Mouse (Mus musculus): ENCODE results near the gene Rptor. TPM values are rescaled to one million over a fixed set of nuclear protein-coding genes. Genes with fewer than 3 reads are reported as not detected.

Gene Rptor
- total and polyA plus RNA-seq, 2 experiments, result 11.2 to 18.4 TPM

DNA sequence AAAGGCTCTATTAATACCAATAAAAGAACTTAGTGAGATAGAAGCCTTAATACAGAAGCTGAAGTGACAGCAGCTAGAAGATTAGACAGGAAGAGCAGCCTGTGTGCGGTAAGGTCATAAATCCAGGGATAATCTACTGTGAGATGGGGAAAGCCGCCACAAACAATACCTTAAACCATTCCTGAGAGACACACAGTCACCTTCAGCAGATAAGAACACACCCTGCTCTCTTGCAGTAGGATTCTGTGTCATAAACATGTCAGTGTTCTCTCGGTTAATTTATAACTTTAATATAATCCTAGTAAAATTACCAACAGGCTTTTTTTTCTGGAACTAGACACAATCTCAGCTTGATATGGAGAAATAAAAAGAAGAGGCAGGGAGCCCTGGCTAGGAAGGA is 233.6 kb downstream of the Rptor start:
- no peak for DNase-seq (ENCODE audit: extremely low read depth, low read depth, low spot score)

GRCm38 (mm10) chr11:119837786-119838185 is 235.1 kb downstream of the Rptor start:
- no peak overlapping the region for H3K27ac ChIP-seq (replicated peaks; ENCODE audit: insufficient read depth, low read depth, low read length)
- DNase-seq (ENCODE audit: extremely low read depth, low read depth, low spot score), result no peak
- H3K36me3 ChIP-seq (ENCODE audit: control insufficient read depth, insufficient read depth, low read length), result no peaks in the 10 kb centered on the region
- H3K4me1 ChIP-seq (ENCODE audit: control insufficient read depth, insufficient read depth, low read length), result peaks cover 9% of the 10 kb centered on the region; the same call in 1 of the 2 replicates
- TF ChIP-seq CTCF (IDR thresholded peaks at IDR 0.05; ENCODE audit: low read depth, low read length), result no peak
- TF ChIP-seq POLR2A (IDR thresholded peaks at IDR 0.05; ENCODE audit: extremely low read depth, insufficient read depth, low read length), result no peak
- no peak overlapping the region for H3K9ac ChIP-seq (ENCODE audit: low read depth, low read length)
- no peak overlapping the region for H3K4me3 ChIP-seq (ENCODE audit: insufficient read depth, low read depth, low read length)
- no peaks in the 10 kb centered on the region for H3K27me3 ChIP-seq (ENCODE audit: control insufficient read depth, insufficient read depth, low read length)
- WGBS, result 48% methylated on average over 1 of the region's 1 CpGs
- H3K79me2 ChIP-seq (ENCODE audit: control insufficient read depth, insufficient read depth, low read length), result no peaks in the 10 kb centered on the region

More for the DNA sequence above, 233.6 kb downstream of the Rptor start:
- no peak overlapping the region for H3K27ac ChIP-seq (replicated peaks; ENCODE audit: insufficient read depth, low read depth, low read length)
- no peaks in the 10 kb centered on the region for H3K27me3 ChIP-seq (ENCODE audit: control insufficient read depth, insufficient read depth, low read length)
- no peak for TF ChIP-seq CTCF (IDR thresholded peaks at IDR 0.05; ENCODE audit: low read depth, low read length)
- no peak for TF ChIP-seq POLR2A (IDR thresholded peaks at IDR 0.05; ENCODE audit: extremely low read depth, insufficient read depth, low read length)
- H3K79me2 ChIP-seq (ENCODE audit: control insufficient read depth, insufficient read depth, low read length), result no peaks in the 10 kb centered on the region
- H3K36me3 ChIP-seq (ENCODE audit: control insufficient read depth, insufficient read depth, low read length), result peaks cover under 1% of the 10 kb centered on the region; the same call in 1 of the 2 replicates
- no peak overlapping the region for H3K4me3 ChIP-seq (ENCODE audit: insufficient read depth, low read depth, low read length)
- WGBS, result 89% methylated on average over 3 of the region's 3 CpGs
- H3K4me1 ChIP-seq (ENCODE audit: control insufficient read depth, insufficient read depth, low read length), result peaks cover 10% of the 10 kb centered on the region; the same call in 1 of the 2 replicates
- H3K9ac ChIP-seq (ENCODE audit: low read depth, low read length), result no peak overlapping the region

- TF ChIP-seq CTCF (IDR thresholded peaks at IDR 0.05; ENCODE audit: low read depth, low read length), result no peak
- no peak for TF ChIP-seq POLR2A (IDR thresholded peaks at IDR 0.05; ENCODE audit: extremely low read depth, insufficient read depth, low read length)
- Histone ChIP-seq H3K9ac (ENCODE audit: low read depth, low read length) (no peak overlapping the region), H3K36me3 (ENCODE audit: control insufficient read depth, insufficient read depth, low read length) (peaks cover 2% of the 10 kb centered on the region; the same call in 1 of the 2 replicates), H3K27me3 (ENCODE audit: control insufficient read depth, insufficient read depth, low read length) (no peaks in the 10 kb centered on the region), H3K4me1 (ENCODE audit: control insufficient read depth, insufficient read depth, low read length) (0 out of 2 replicates have a peak, but pooled peaks cover under 1% of the 10 kb centered on the region), H3K4me3 (ENCODE audit: insufficient read depth, low read depth, low read length) (no peak overlapping the region), H3K79me2 (ENCODE audit: control insufficient read depth, insufficient read depth, low read length) (no peaks in the 10 kb centered on the region), H3K27ac (replicated peaks; ENCODE audit: insufficient read depth, low read depth, low read length) (no peak overlapping the region)
- WGBS, result 93% methylated on average over 10 of the region's 10 CpGs
- no peak for DNase-seq (ENCODE audit: extremely low read depth, low read depth, low spot score)
Measured at GRCm38 (mm10) chr11:119839411-119840342, 237.0 kb downstream of the Rptor start.

- TF ChIP-seq POLR2A (IDR thresholded peaks at IDR 0.05; ENCODE audit: extremely low read depth, insufficient read depth, low read length), result no peak
- no peak for TF ChIP-seq CTCF (IDR thresholded peaks at IDR 0.05; ENCODE audit: low read depth, low read length)
- H3K79me2 ChIP-seq (ENCODE audit: control insufficient read depth, insufficient read depth, low read length), result no peaks in the 10 kb centered on the region
- no peak overlapping the region for H3K9ac ChIP-seq (ENCODE audit: low read depth, low read length)
- H3K36me3 ChIP-seq (ENCODE audit: control insufficient read depth, insufficient read depth, low read length), result peaks cover 3% of the 10 kb centered on the region
- no peak for DNase-seq (ENCODE audit: extremely low read depth, low read depth, low spot score)
- 92% methylated on average over 6 of the region's 6 CpGs for WGBS
- H3K27me3 ChIP-seq (ENCODE audit: control insufficient read depth, insufficient read depth, low read length), result no peaks in the 10 kb centered on the region
- H3K27ac ChIP-seq (replicated peaks; ENCODE audit: insufficient read depth, low read depth, low read length), result no peak overlapping the region
- H3K4me1 ChIP-seq (ENCODE audit: control insufficient read depth, insufficient read depth, low read length), result no peaks in the 10 kb centered on the region
- no peak overlapping the region for H3K4me3 ChIP-seq (ENCODE audit: insufficient read depth, low read depth, low read length)
Measured at GRCm38 (mm10) chr11:119846608-119847007, 243.9 kb downstream of the Rptor start.

DNA sequence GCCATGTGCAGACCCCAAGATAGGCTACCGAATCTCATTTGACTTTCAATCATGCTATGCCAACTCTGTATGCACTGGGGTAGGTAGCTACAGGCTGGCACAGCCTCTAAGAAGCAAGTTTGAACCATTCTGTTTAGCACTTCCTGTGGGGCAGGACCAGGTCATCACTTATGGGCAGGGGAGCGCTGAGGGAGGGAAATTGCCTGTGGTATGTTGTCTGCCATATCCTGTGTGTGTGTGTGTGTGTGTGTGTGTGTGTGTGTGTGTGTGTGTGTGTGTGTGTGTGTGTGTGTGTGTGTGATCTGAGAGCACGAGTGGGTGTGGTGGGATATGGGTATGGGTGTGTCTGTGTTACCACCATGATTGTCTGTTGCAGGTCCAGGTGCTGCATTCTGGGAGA is 244.4 kb downstream of the Rptor start:
- H3K27ac ChIP-seq (replicated peaks; ENCODE audit: insufficient read depth, low read depth, low read length), result no peak overlapping the region
- 87% methylated on average over 3 of the region's 3 CpGs for WGBS

DNA sequence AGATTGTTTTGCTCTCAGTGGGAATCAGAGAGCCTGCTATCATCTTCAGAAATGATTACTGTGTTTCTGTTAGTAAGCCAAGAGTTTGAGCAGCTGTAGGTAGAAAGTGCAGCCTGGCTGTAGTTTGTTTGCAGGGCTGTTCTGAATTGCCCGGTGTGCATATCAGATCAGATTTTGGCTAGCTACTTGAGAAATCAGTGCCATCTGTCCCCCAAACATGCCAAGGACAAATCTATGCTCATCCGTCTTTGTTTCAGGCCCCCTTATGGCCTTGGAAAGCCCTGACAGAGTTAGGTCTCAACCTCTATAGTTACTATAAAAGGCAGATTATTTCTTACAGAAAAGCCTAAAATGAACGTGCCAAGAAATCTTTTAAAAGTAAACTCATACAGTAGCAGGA is 244.9 kb downstream of the Rptor start:
- 78% methylated on average over 3 of the region's 3 CpGs for WGBS
- TF ChIP-seq CTCF (IDR thresholded peaks at IDR 0.05; ENCODE audit: low read depth, low read length) (no peak), POLR2A (IDR thresholded peaks at IDR 0.05; ENCODE audit: extremely low read depth, insufficient read depth, low read length) (no peak)
- no peaks in the 10 kb centered on the region for H3K4me1 ChIP-seq (ENCODE audit: control insufficient read depth, insufficient read depth, low read length)
- H3K27me3 ChIP-seq (ENCODE audit: control insufficient read depth, insufficient read depth, low read length), result no peaks in the 10 kb centered on the region
- H3K36me3 ChIP-seq (ENCODE audit: control insufficient read depth, insufficient read depth, low read length), result peaks cover 9% of the 10 kb centered on the region
- no peak overlapping the region for H3K27ac ChIP-seq (replicated peaks; ENCODE audit: insufficient read depth, low read depth, low read length)
- no peaks in the 10 kb centered on the region for H3K79me2 ChIP-seq (ENCODE audit: control insufficient read depth, insufficient read depth, low read length)
- no peak for DNase-seq (ENCODE audit: extremely low read depth, low read depth, low spot score)
- H3K9ac ChIP-seq (ENCODE audit: low read depth, low read length), result no peak overlapping the region
- no peak overlapping the region for H3K4me3 ChIP-seq (ENCODE audit: insufficient read depth, low read depth, low read length)

More for the DNA sequence above, 244.4 kb downstream of the Rptor start:
- no peak overlapping the region for H3K9ac ChIP-seq (ENCODE audit: low read depth, low read length)
- no peaks in the 10 kb centered on the region for H3K79me2 ChIP-seq (ENCODE audit: control insufficient read depth, insufficient read depth, low read length)
- no peaks in the 10 kb centered on the region for H3K4me1 ChIP-seq (ENCODE audit: control insufficient read depth, insufficient read depth, low read length)
- H3K36me3 ChIP-seq (ENCODE audit: control insufficient read depth, insufficient read depth, low read length), result peaks cover 4% of the 10 kb centered on the region
- TF ChIP-seq POLR2A (IDR thresholded peaks at IDR 0.05; ENCODE audit: extremely low read depth, insufficient read depth, low read length), result no peak
- DNase-seq (ENCODE audit: extremely low read depth, low read depth, low spot score), result no peak
- H3K27me3 ChIP-seq (ENCODE audit: control insufficient read depth, insufficient read depth, low read length), result no peaks in the 10 kb centered on the region
- H3K4me3 ChIP-seq (ENCODE audit: insufficient read depth, low read depth, low read length), result no peak overlapping the region

Data from liver, adult 2 months (tissue).